Mouse (Mus musculus) megakaryocyte-erythroid progenitor cell, adult 5-6 weeks (primary cell): Measurements from ENCODE around the gene Olfr1043. TPM values are rescaled to one million over a fixed set of nuclear protein-coding genes. Genes with fewer than 3 reads are reported as not detected.
"Not testable (repeated sequence)": the region's sequence is repeated elsewhere in the genome, so short reads cannot be mapped to it uniquely, and the experiment has no call there.

Experiments
- ATAC-seq: replicated peaks from 2 replicates; pipeline ENCODE4 v1.8.0; 2016; ENCODE audit warnings: mild to moderate bottlenecking, inconsistent platforms; ENCODE audit not compliant: severe bottlenecking, poor library complexity, low FRiP score, low TSS enrichment
- total RNA-seq, 2 experiments: library from RNA; stranded (forward) in 1 of 2; stranded (reverse) in 1 of 2; fragments of 200-1000, 215-1000 nt in 1 of 2; fragments of >200 nt in 1 of 2; fragmentation: Nextera tagmentation in 1 of 2; gene quantifications; 2 replicates each; pipeline ENCODE4 v1.2.3; 2014 to 2017

The Olfr1043 gene
- total RNA-seq (2014; fragmentation: Nextera tagmentation): not detected in 2 replicates
- not detected in 2 replicates for total RNA-seq (2017)

GRCm38 (mm10) chr2:86167422-86167821 is at the start of gene Olfr1043:
Olfr1043 (minus strand) TSS chr2:86167522.
- ATAC-seq: no peak

GRCm38 (mm10) chr2:86202909-86203308 is 35.6 kb upstream of the Olfr1043 start, which contains the start of gene Olfr1045:
Olfr1045 (minus strand) TSS chr2:86203009.
- no peak for ATAC-seq

- ATAC-seq: no peak
Measured at GRCm38 (mm10) chr2:86195863-86196262, 28.5 kb upstream of the Olfr1043 start.

- no peak for ATAC-seq
Measured at GRCm38 (mm10) chr2:86185583-86185982, 18.3 kb upstream of the Olfr1043 start, which contains the start of gene Olfr52. Olfr52 (minus strand) TSS chr2:86185683.

- ATAC-seq: no peak
Measured at GRCm38 (mm10) chr2:86179950-86180349, 12.6 kb upstream of the Olfr1043 start.

GRCm38 (mm10) chr2:86177720-86178119 is 10.4 kb upstream of the Olfr1043 start, which contains the start of gene Olfr1044:
Olfr1044 (minus strand) TSS chr2:86177820.
- ATAC-seq: no peak

GRCm38 (mm10) chr2:86175422-86175821 is 8.1 kb upstream of the Olfr1043 start:
- not testable (repeated sequence) for ATAC-seq

- ATAC-seq: no peak
Measured at GRCm38 (mm10) chr2:86161738-86162137, 5.6 kb downstream of the Olfr1043 start, which contains the start of gene Olfr1042. Olfr1042 (minus strand) TSS chr2:86161838.

GRCm38 (mm10) chr2:86146632-86147031 is 20.7 kb downstream of the Olfr1043 start, which contains the start of gene Olfr1040:
Olfr1040 (minus strand) TSS chr2:86146732.
- ATAC-seq: no peak

- ATAC-seq: no peak
Measured at GRCm38 (mm10) chr2:86135828-86136227, 31.5 kb downstream of the Olfr1043 start, which contains the start of gene Olfr1039. Olfr1039 (minus strand) TSS chr2:86135928.

Other genes starting within 250 kb of the Olfr1043 start
- not detected in 2 replicates for gene Olfr1026, start 246.0 kb downstream of the Olfr1043 start, total RNA-seq (2014; fragmentation: Nextera tagmentation)
- gene Olfr1026, start 246.0 kb downstream of the Olfr1043 start, total RNA-seq (2017): not detected in 2 replicates
- gene Olfr1028, start 217.1 kb downstream of the Olfr1043 start, total RNA-seq (2014; fragmentation: Nextera tagmentation): not detected in 2 replicates
- gene Olfr1028, start 217.1 kb downstream of the Olfr1043 start, total RNA-seq (2017): not detected in 2 replicates
- gene Olfr1029, start 193.6 kb downstream of the Olfr1043 start, total RNA-seq (2014; fragmentation: Nextera tagmentation): not detected in 2 replicates
- not detected in 2 replicates for gene Olfr1029, start 193.6 kb downstream of the Olfr1043 start, total RNA-seq (2017)
- not detected in 2 replicates for gene Olfr1030, start 188.2 kb downstream of the Olfr1043 start, total RNA-seq (2014; fragmentation: Nextera tagmentation)
- not detected in 2 replicates for gene Olfr1030, start 188.2 kb downstream of the Olfr1043 start, total RNA-seq (2017)
- gene Olfr1031, start 177.2 kb downstream of the Olfr1043 start, total RNA-seq (2014; fragmentation: Nextera tagmentation): not detected in 2 replicates
- gene Olfr1031, start 177.2 kb downstream of the Olfr1043 start, total RNA-seq (2017): not detected in 2 replicates
- gene Olfr1032, start 162.0 kb downstream of the Olfr1043 start, total RNA-seq (2014; fragmentation: Nextera tagmentation): not detected in 2 replicates
- gene Olfr1032, start 162.0 kb downstream of the Olfr1043 start, total RNA-seq (2017): not detected in 2 replicates
- gene Olfr1033, start 146.9 kb downstream of the Olfr1043 start, total RNA-seq (2014; fragmentation: Nextera tagmentation): 0.09 TPM in 1 of 2 replicates, not detected in the other
- not detected in 2 replicates for gene Olfr1033, start 146.9 kb downstream of the Olfr1043 start, total RNA-seq (2017)
- not detected in 2 replicates for gene Olfr1034, start 121.7 kb downstream of the Olfr1043 start, total RNA-seq (2014; fragmentation: Nextera tagmentation)
- not detected in 2 replicates for gene Olfr1034, start 121.7 kb downstream of the Olfr1043 start, total RNA-seq (2017)
- not detected in 2 replicates for gene Olfr1036, start 93.5 kb downstream of the Olfr1043 start, total RNA-seq (2014; fragmentation: Nextera tagmentation)
- not detected in 2 replicates for gene Olfr1036, start 93.5 kb downstream of the Olfr1043 start, total RNA-seq (2017)
- not detected in 2 replicates for gene Olfr1037, start 80.1 kb downstream of the Olfr1043 start, total RNA-seq (2014; fragmentation: Nextera tagmentation)
- not detected in 2 replicates for gene Olfr1037, start 80.1 kb downstream of the Olfr1043 start, total RNA-seq (2017)
- gene Olfr1039, start 31.6 kb downstream of the Olfr1043 start, total RNA-seq (2014; fragmentation: Nextera tagmentation): not detected in 2 replicates
- not detected in 2 replicates for gene Olfr1039, start 31.6 kb downstream of the Olfr1043 start, total RNA-seq (2017)
- not detected in 2 replicates for gene Olfr1040, start 20.8 kb downstream of the Olfr1043 start, total RNA-seq (2014; fragmentation: Nextera tagmentation)
- gene Olfr1040, start 20.8 kb downstream of the Olfr1043 start, total RNA-seq (2017): not detected in 2 replicates
- not detected in 2 replicates for gene Olfr1042, start 5.7 kb downstream of the Olfr1043 start, total RNA-seq (2014; fragmentation: Nextera tagmentation)
- gene Olfr1042, start 5.7 kb downstream of the Olfr1043 start, total RNA-seq (2017): not detected in 2 replicates
- gene Olfr1044, start 10.3 kb upstream of the Olfr1043 start, total RNA-seq (2014; fragmentation: Nextera tagmentation): not detected in 2 replicates
- not detected in 2 replicates for gene Olfr1044, start 10.3 kb upstream of the Olfr1043 start, total RNA-seq (2017)
- not detected in 2 replicates for gene Olfr52, start 18.2 kb upstream of the Olfr1043 start, total RNA-seq (2014; fragmentation: Nextera tagmentation)
- gene Olfr52, start 18.2 kb upstream of the Olfr1043 start, total RNA-seq (2017): not detected in 2 replicates
- not detected in 2 replicates for gene Olfr1045, start 35.5 kb upstream of the Olfr1043 start, total RNA-seq (2014; fragmentation: Nextera tagmentation)
- not detected in 2 replicates for gene Olfr1045, start 35.5 kb upstream of the Olfr1043 start, total RNA-seq (2017)
- not detected in 2 replicates for gene Olfr1046, start 51.8 kb upstream of the Olfr1043 start, total RNA-seq (2014; fragmentation: Nextera tagmentation)
- gene Olfr1046, start 51.8 kb upstream of the Olfr1043 start, total RNA-seq (2017): not detected in 2 replicates
- gene Olfr1047, start 63.9 kb upstream of the Olfr1043 start, total RNA-seq (2014; fragmentation: Nextera tagmentation): not detected in 2 replicates
- gene Olfr1047, start 63.9 kb upstream of the Olfr1043 start, total RNA-seq (2017): not detected in 2 replicates
- not detected in 2 replicates for gene Olfr1048, start 72.8 kb upstream of the Olfr1043 start, total RNA-seq (2014; fragmentation: Nextera tagmentation)
- gene Olfr1048, start 72.8 kb upstream of the Olfr1043 start, total RNA-seq (2017): not detected in 2 replicates
- not detected in 2 replicates for gene Olfr1049, start 90.8 kb upstream of the Olfr1043 start, total RNA-seq (2014; fragmentation: Nextera tagmentation)
- not detected in 2 replicates for gene Olfr1049, start 90.8 kb upstream of the Olfr1043 start, total RNA-seq (2017)
- gene Olfr1051, start 111.6 kb upstream of the Olfr1043 start, total RNA-seq (2014; fragmentation: Nextera tagmentation): not detected in 2 replicates
- not detected in 2 replicates for gene Olfr1051, start 111.6 kb upstream of the Olfr1043 start, total RNA-seq (2017)
- not detected in 2 replicates for gene Olfr1052, start 124.9 kb upstream of the Olfr1043 start, total RNA-seq (2014; fragmentation: Nextera tagmentation)
- gene Olfr1052, start 124.9 kb upstream of the Olfr1043 start, total RNA-seq (2017): not detected in 2 replicates
- gene Olfr1053, start 147.8 kb upstream of the Olfr1043 start, total RNA-seq (2014; fragmentation: Nextera tagmentation): not detected in 2 replicates
- not detected in 2 replicates for gene Olfr1053, start 147.8 kb upstream of the Olfr1043 start, total RNA-seq (2017)
- gene Olfr1054, start 167.9 kb upstream of the Olfr1043 start, total RNA-seq (2014; fragmentation: Nextera tagmentation): not detected in 2 replicates
- gene Olfr1054, start 167.9 kb upstream of the Olfr1043 start, total RNA-seq (2017): not detected in 2 replicates
- gene Olfr1055, start 182.8 kb upstream of the Olfr1043 start, total RNA-seq (2014; fragmentation: Nextera tagmentation): not detected in 2 replicates
- gene Olfr1055, start 182.8 kb upstream of the Olfr1043 start, total RNA-seq (2017): not detected in 2 replicates
- gene Olfr1056, start 194.9 kb upstream of the Olfr1043 start, total RNA-seq (2014; fragmentation: Nextera tagmentation): not detected in 2 replicates
- not detected in 2 replicates for gene Olfr1056, start 194.9 kb upstream of the Olfr1043 start, total RNA-seq (2017)
- gene Olfr1057, start 210.9 kb upstream of the Olfr1043 start, total RNA-seq (2014; fragmentation: Nextera tagmentation): not detected in 2 replicates
- not detected in 2 replicates for gene Olfr1057, start 210.9 kb upstream of the Olfr1043 start, total RNA-seq (2017)
- gene Olfr1058, start 221.0 kb upstream of the Olfr1043 start, total RNA-seq (2014; fragmentation: Nextera tagmentation): not detected in 2 replicates
- gene Olfr1058, start 221.0 kb upstream of the Olfr1043 start, total RNA-seq (2017): not detected in 2 replicates
- not detected in 2 replicates for gene Olfr1061, start 246.5 kb upstream of the Olfr1043 start, total RNA-seq (2014; fragmentation: Nextera tagmentation)
- not detected in 2 replicates for gene Olfr1061, start 246.5 kb upstream of the Olfr1043 start, total RNA-seq (2017)